Comparison of ENCODE assay signal across 19 mouse cellular contexts in genomic region chr5:116934151-116934550, GRCm38 (mm10).
"Had no signal": no experiment of that assay in that cellular context is flagged by ENCODE, and none has a peak within 500 bp of the region (broad histone marks: within the 10 kb centered on the region; RNA-seq: fewer than 3 reads in every experiment).

No protein-coding gene starts in this region.

- H3K4me3 ChIP-seq: lung, embryonic 15.5 days; megakaryocyte, embryonic 14.5 days; midbrain, embryonic 13.5 days; midbrain, embryonic 15.5 days; neural tube, embryonic 12.5 days had no signal

- H3K9ac ChIP-seq: lung, embryonic 15.5 days; midbrain, embryonic 13.5 days; midbrain, embryonic 15.5 days; neural tube, embryonic 12.5 days had no signal

- DNase-seq: lung, adult 18-20 months; lung, postnatal 14 days; lung, postnatal 36 days; retina, postnatal 1 day; right cerebral cortex, adult 18-20 months; right cerebral cortex, postnatal 25 days; right cerebral cortex, postnatal 4 days; spleen, adult 18-20 months; thymus, adult 18-20 months; thymus, postnatal 14 days; thymus, postnatal 36 days had no signal

- H3K36me3 ChIP-seq: lung, embryonic 15.5 days; midbrain, embryonic 13.5 days; midbrain, embryonic 15.5 days; neural tube, embryonic 12.5 days had no signal

- H3K4me2 ChIP-seq: lung, embryonic 15.5 days; midbrain, embryonic 11.5 days; midbrain, embryonic 13.5 days; midbrain, embryonic 15.5 days; neural tube, embryonic 12.5 days had no signal

- ATAC-seq: lung, postnatal 0 days; midbrain, embryonic 13.5 days; midbrain, embryonic 15.5 days had no signal

- H3K4me1 ChIP-seq: lung, embryonic 15.5 days; megakaryocyte, embryonic 14.5 days; midbrain, embryonic 13.5 days; midbrain, embryonic 15.5 days; neural tube, embryonic 12.5 days had no signal

- H3K9me3 ChIP-seq: lung, embryonic 15.5 days; midbrain, embryonic 13.5 days; midbrain, embryonic 15.5 days; neural tube, embryonic 12.5 days had no signal

- H3K27me3 ChIP-seq: lung, embryonic 15.5 days; megakaryocyte, embryonic 14.5 days; midbrain, embryonic 13.5 days; neural tube, embryonic 12.5 days had no signal

- H3K27ac ChIP-seq: lung, embryonic 15.5 days; macrophage; midbrain, embryonic 13.5 days; midbrain, embryonic 15.5 days; neural tube, embryonic 12.5 days had no signal
